Mouse (Mus musculus) MEL (cell line): ENCODE results near the gene Grpel1. TPM values are rescaled to one million over a fixed set of nuclear protein-coding genes. Genes with fewer than 3 reads are reported as not detected.

Source experiments
- DNase-seq: peaks from one replicate; pipeline ENCODE4 v3.0.0; 2011; ENCODE audit warnings: low read depth, low spot score
- H3K27ac ChIP-seq: 2 replicates; pipeline ENCODE4 v1.5.1; 2012; ENCODE audit warnings: low read depth, mild to moderate bottlenecking, control low read depth, low read length, moderate library complexity; ENCODE audit not compliant: control insufficient read depth
- H3K27me3 ChIP-seq, 2 experiments: fragments of 150-350 bp in 1 of 2; sonication (generic) in 1 of 2; 2 replicates each; pipeline ENCODE4 v1.6.1; 2012; ENCODE audit warnings: low read length in 2 of 2, mild to moderate bottlenecking in 2 of 2, improper control_type of control experiment in 1 of 2, moderate library complexity in 1 of 2; ENCODE audit not compliant: insufficient read depth in 2 of 2, control insufficient read depth in 1 of 2
- H3K36me3 ChIP-seq, 2 experiments: 2 replicates each; pipeline ENCODE4 v1.6.1; 2012 to 2014; ENCODE audit warnings: low read length in 2 of 2, improper control_type of control experiment in 1 of 2, inconsistent platforms in 1 of 2, mild to moderate bottlenecking in 1 of 2; ENCODE audit not compliant: insufficient read depth in 2 of 2, control insufficient read depth in 1 of 2
- H3K4me1 ChIP-seq, 2 experiments: fragments of 150-350 bp in 1 of 2; sonication (generic) in 1 of 2; 2 replicates each; pipeline ENCODE4 v1.6.1; 2012; ENCODE audit warnings: low read length in 2 of 2, improper control_type of control experiment in 1 of 2, mild to moderate bottlenecking in 1 of 2; ENCODE audit not compliant: insufficient read depth in 2 of 2, control insufficient read depth in 1 of 2
- H3K4me3 ChIP-seq, 2 experiments: fragments of 150-350 bp in 1 of 2; sonication (generic) in 1 of 2; 2 replicates each; pipeline ENCODE4 v1.5.1; 2012; ENCODE audit warnings: low read depth in 2 of 2, low read length in 2 of 2, mild to moderate bottlenecking in 2 of 2, moderate library complexity in 2 of 2, control low read depth in 1 of 2, improper control_type of control experiment in 1 of 2; ENCODE audit not compliant: control insufficient read depth in 1 of 2, insufficient read depth in 1 of 2
- H3K79me2 ChIP-seq: 2 replicates; pipeline ENCODE4 v1.6.1; 2012; ENCODE audit warnings: mild to moderate bottlenecking, low read length, moderate library complexity; ENCODE audit not compliant: control insufficient read depth, poor library complexity, insufficient read depth
- H3K9ac ChIP-seq: 2 replicates; pipeline ENCODE4 v1.6.1; 2012; ENCODE audit warnings: low read depth, mild to moderate bottlenecking, control low read depth, low read length, moderate library complexity; ENCODE audit not compliant: control insufficient read depth, poor library complexity, severe bottlenecking
- H3K9me3 ChIP-seq: fragments of 150-350 bp; sonication (generic); replicated peaks from 2 replicates; pipeline ENCODE4 v1.6.1; 2012; ENCODE audit warnings: mild to moderate bottlenecking, low read length, improper control_type of control experiment, moderate library complexity; ENCODE audit not compliant: insufficient read depth
- BHLHE40 ChIP-seq: IDR thresholded peaks from 2 replicates; pipeline ENCODE4 v1.6.1; 2012; ENCODE audit warnings: low read depth, mild to moderate bottlenecking, inconsistent platforms, low read length, improper control_type of control experiment, borderline replicate concordance
- CHD2 ChIP-seq: IDR thresholded peaks from 2 replicates; pipeline ENCODE4 v1.6.1; 2011; ENCODE audit warnings: low read length, improper control_type of control experiment
- CTCF ChIP-seq, 3 experiments: IDR thresholded peaks in 2 of 3; conservative IDR thresholded peaks in 1 of 3; 2 replicates each; pipeline ENCODE4 v1.5.1; 2011 to 2012; ENCODE audit warnings: low read length in 3 of 3, low read depth in 2 of 3, mild to moderate bottlenecking in 2 of 3, improper control_type of control experiment in 1 of 3, inconsistent platforms in 1 of 3, mixed read lengths in 1 of 3, moderate library complexity in 1 of 3; ENCODE audit not compliant: control insufficient read depth in 1 of 3, insufficient read depth in 1 of 3, poor library complexity in 1 of 3, severe bottlenecking in 1 of 3
- E2F4 ChIP-seq: IDR thresholded peaks from 2 replicates; pipeline ENCODE4 v1.6.1; 2011; ENCODE audit warnings: low read depth, low read length, improper control_type of control experiment, borderline replicate concordance
- ELF1 ChIP-seq: IDR thresholded peaks from 2 replicates; pipeline ENCODE4 v1.6.1; 2014; ENCODE audit warnings: low read depth, mild to moderate bottlenecking, inconsistent platforms, low read length, improper control_type of control experiment, moderate library complexity
- EP300 ChIP-seq, 2 experiments: IDR thresholded peaks; 2 replicates each; pipeline ENCODE4 v1.6.1; 2011; ENCODE audit warnings: improper control_type of control experiment in 2 of 2, low read length in 2 of 2, low read depth in 1 of 2, mild to moderate bottlenecking in 1 of 2
- ETS1 ChIP-seq: IDR thresholded peaks from 2 replicates; pipeline ENCODE4 v1.6.1; 2012; ENCODE audit warnings: low read depth, mild to moderate bottlenecking, inconsistent platforms, low read length, improper control_type of control experiment, moderate library complexity
- GABPA ChIP-seq: IDR thresholded peaks from 2 replicates; pipeline ENCODE4 v1.6.1; 2012; ENCODE audit warnings: low read depth, mild to moderate bottlenecking, inconsistent platforms, low read length, improper control_type of control experiment, moderate library complexity
- GATA1 ChIP-seq: IDR thresholded peaks from 2 replicates; pipeline ENCODE4 v1.6.1; 2011; ENCODE audit warnings: low read depth, low read length, improper control_type of control experiment
- HCFC1 ChIP-seq: IDR thresholded peaks from 2 replicates; pipeline ENCODE4 v1.6.1; 2012; ENCODE audit warnings: low read depth, mild to moderate bottlenecking, inconsistent platforms, low read length, improper control_type of control experiment, moderate library complexity
- JUND ChIP-seq: IDR thresholded peaks from 2 replicates; pipeline ENCODE4 v1.6.1; 2011; ENCODE audit warnings: low read depth, mild to moderate bottlenecking, improper control_type of control experiment, low read length
- KAT2A ChIP-seq: conservative IDR thresholded peaks from 2 replicates; pipeline ENCODE4 v1.6.1; 2012; ENCODE audit warnings: low read depth, low read length, improper control_type of control experiment, inconsistent platforms
- MAFK ChIP-seq: IDR thresholded peaks from 2 replicates; pipeline ENCODE4 v1.6.1; 2011; ENCODE audit warnings: low read depth, mild to moderate bottlenecking, low read length, improper control_type of control experiment, borderline replicate concordance
- MEF2A ChIP-seq: IDR thresholded peaks from 2 replicates; pipeline ENCODE4 v1.6.1; 2014; ENCODE audit warnings: low read depth, mild to moderate bottlenecking, inconsistent platforms, low read length, improper control_type of control experiment; ENCODE audit not compliant: poor library complexity, insufficient replicate concordance, severe bottlenecking; ENCODE audit errors: extremely low read depth
- MXI1 ChIP-seq: IDR thresholded peaks from 2 replicates; pipeline ENCODE4 v1.6.1; 2011; ENCODE audit warnings: mild to moderate bottlenecking, low read depth, low read length, improper control_type of control experiment
- MYB ChIP-seq: IDR thresholded peaks from 2 replicates; pipeline ENCODE4 v1.6.1; 2011; ENCODE audit warnings: mild to moderate bottlenecking, low read depth, low read length, improper control_type of control experiment
- MYC ChIP-seq: IDR thresholded peaks from 2 replicates; pipeline ENCODE4 v1.6.1; 2011; ENCODE audit warnings: low read depth, mild to moderate bottlenecking, low read length, improper control_type of control experiment, moderate library complexity
- NELFE ChIP-seq: IDR thresholded peaks from 2 replicates; pipeline ENCODE4 v1.6.1; 2011; ENCODE audit warnings: low read depth, low read length, improper control_type of control experiment
- NRF1 ChIP-seq: IDR thresholded peaks from 2 replicates; pipeline ENCODE4 v1.6.1; 2014; ENCODE audit warnings: low read depth, mild to moderate bottlenecking, inconsistent platforms, low read length, improper control_type of control experiment, moderate library complexity; ENCODE audit not compliant: poor library complexity, insufficient read depth, severe bottlenecking
- POLR2A ChIP-seq, 2 experiments: IDR thresholded peaks; 2 replicates each; pipeline ENCODE4 v1.6.1; 2011 to 2012; ENCODE audit warnings: low read length in 2 of 2, mild to moderate bottlenecking in 2 of 2, control low read depth in 1 of 2, improper control_type of control experiment in 1 of 2, low read depth in 1 of 2, moderate library complexity in 1 of 2; ENCODE audit not compliant: control insufficient read depth in 1 of 2, insufficient read depth in 1 of 2, poor library complexity in 1 of 2
- POLR2AphosphoS2 ChIP-seq: IDR thresholded peaks from 2 replicates; pipeline ENCODE4 v1.6.1; 2011; ENCODE audit warnings: low read length, improper control_type of control experiment
- POLR2AphosphoS5 ChIP-seq: IDR thresholded peaks from 2 replicates; pipeline ENCODE4 v1.6.1; 2012; ENCODE audit warnings: low read depth, borderline replicate concordance, mild to moderate bottlenecking, inconsistent platforms, low read length, moderate library complexity, mixed read lengths
- RAD21 ChIP-seq: IDR thresholded peaks from 2 replicates; pipeline ENCODE4 v1.6.1; 2011; ENCODE audit warnings: mild to moderate bottlenecking, low read depth, low read length, improper control_type of control experiment
- RCOR1 ChIP-seq: IDR thresholded peaks from 2 replicates; pipeline ENCODE4 v1.6.1; 2012; ENCODE audit warnings: low read depth, mild to moderate bottlenecking, inconsistent platforms, low read length, improper control_type of control experiment
- SIN3A ChIP-seq: IDR thresholded peaks from 2 replicates; pipeline ENCODE4 v1.6.1; 2012; ENCODE audit warnings: low read length, improper control_type of control experiment, inconsistent platforms
- SMC3 ChIP-seq: IDR thresholded peaks from 2 replicates; pipeline ENCODE4 v1.6.1; 2011; ENCODE audit warnings: low read depth, low read length, improper control_type of control experiment
- TAL1 ChIP-seq: IDR thresholded peaks from 2 replicates; pipeline ENCODE4 v1.6.1; 2012; ENCODE audit warnings: mild to moderate bottlenecking, inconsistent platforms, low read length, moderate library complexity, mixed read lengths
- TBP ChIP-seq: IDR thresholded peaks from 2 replicates; pipeline ENCODE4 v1.8.0; 2011; ENCODE audit warnings: low read depth, low read length, improper control_type of control experiment
- TCF12 ChIP-seq: IDR thresholded peaks from 2 replicates; pipeline ENCODE4 v1.6.1; 2014; ENCODE audit warnings: low read depth, mild to moderate bottlenecking, inconsistent platforms, low read length, improper control_type of control experiment, moderate library complexity
- UBTF ChIP-seq: IDR thresholded peaks from 2 replicates; pipeline ENCODE4 v1.6.1; 2012; ENCODE audit warnings: low read depth, mild to moderate bottlenecking, inconsistent platforms, low read length, improper control_type of control experiment, moderate library complexity, borderline replicate concordance; ENCODE audit not compliant: insufficient read depth
- USF1 ChIP-seq: IDR thresholded peaks from 2 replicates; pipeline ENCODE4 v1.6.1; 2014; ENCODE audit warnings: low read depth, mild to moderate bottlenecking, inconsistent platforms, low read length, improper control_type of control experiment, moderate library complexity
- USF2 ChIP-seq, 2 experiments: IDR thresholded peaks; 2 replicates each; pipeline ENCODE4 v1.6.1; 2011 to 2012; ENCODE audit warnings: improper control_type of control experiment in 2 of 2, low read length in 2 of 2, borderline replicate concordance in 1 of 2, inconsistent platforms in 1 of 2, low read depth in 1 of 2, mild to moderate bottlenecking in 1 of 2; ENCODE audit not compliant: insufficient read depth in 1 of 2
- ZKSCAN1 ChIP-seq: IDR thresholded peaks from 2 replicates; pipeline ENCODE4 v1.6.1; 2012; ENCODE audit warnings: low read depth, mild to moderate bottlenecking, inconsistent platforms, low read length, improper control_type of control experiment, moderate library complexity
- ZMIZ1 ChIP-seq: IDR thresholded peaks from 2 replicates; pipeline ENCODE4 v1.6.1; 2012; ENCODE audit warnings: low read depth, mild to moderate bottlenecking, inconsistent platforms, low read length, improper control_type of control experiment, moderate library complexity
- ZNF384 ChIP-seq: IDR thresholded peaks from 2 replicates; pipeline ENCODE4 v1.6.1; 2012; ENCODE audit warnings: low read depth, mild to moderate bottlenecking, inconsistent platforms, low read length, improper control_type of control experiment
- polyA plus RNA-seq, 2 experiments: library from polyadenylated mRNA; stranded (reverse) in 1 of 2; unstranded in 1 of 2; fragments of >175 nt in 1 of 2; fragments of >200 nt in 1 of 2; gene quantifications; 2 replicates each; pipeline versions ENCODE4 v1.2.1 to v1.2.4; 2012; ENCODE audit warnings: low replicate concordance in 2 of 2, low read depth in 1 of 2; ENCODE audit not compliant: insufficient read length in 2 of 2, insufficient read depth in 1 of 2, missing spikeins in 1 of 2
- total RNA-seq: library from RNA; depleted of rRNA; stranded (reverse); fragments of 300-350 nt; gene quantifications from 2 replicates; pipeline ENCODE4 v1.2.3, GENCODE M21; 2012

Grpel1 gene
- total and polyA plus RNA-seq, 3 experiments: 41.1 to 87.4 (median 75.7) TPM

DNA sequence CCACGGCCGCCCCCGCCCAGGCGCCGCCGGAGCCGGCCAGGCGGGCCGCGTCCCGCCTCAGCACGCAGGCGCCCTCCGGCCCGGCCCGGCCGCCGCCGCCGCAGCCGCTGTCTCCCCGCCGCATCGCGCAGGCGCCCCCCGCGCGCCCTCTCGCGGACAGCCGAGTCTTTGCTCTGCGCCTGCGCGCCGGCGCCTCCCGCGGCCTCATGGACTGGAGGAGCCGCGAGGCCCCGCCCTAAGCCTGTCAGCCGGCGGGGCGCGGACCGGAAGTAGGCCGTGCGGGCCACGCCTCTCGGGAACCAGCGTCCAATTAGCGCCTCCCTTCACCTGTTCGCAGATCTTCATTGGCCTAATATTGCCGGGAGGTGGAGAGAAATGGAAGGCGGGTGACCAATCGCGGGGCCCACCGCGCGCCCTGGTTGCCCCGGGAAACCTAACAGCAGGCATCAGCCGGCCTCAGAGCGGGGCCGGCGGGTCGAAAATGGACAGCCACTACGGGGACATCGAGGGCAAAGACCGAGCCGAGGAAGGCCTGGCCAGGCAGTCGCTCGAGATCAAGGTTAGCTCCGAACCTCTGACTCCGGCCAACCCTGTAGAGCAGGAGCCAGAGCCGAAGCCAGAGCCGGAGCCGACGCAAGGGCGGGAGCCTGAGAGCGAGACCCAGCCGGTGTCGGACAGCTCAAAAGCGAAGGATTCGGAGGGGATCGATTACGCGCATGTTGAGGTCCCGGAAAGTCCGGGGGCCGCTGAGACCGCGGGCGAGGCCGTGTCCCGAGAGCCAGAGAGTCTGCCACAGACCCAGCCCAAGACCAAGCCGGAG is 19.6 kb downstream of the Grpel1 start, which contains the start of the genes Tada2b and Ccdc96:
Gene Tada2b (minus strand): TSS at position 115 of the 820 bp plus-strand sequence.
Gene Ccdc96 (plus strand): TSS at position 418 of the 820 bp plus-strand sequence.
- DNase-seq: peak; percentile 100
- peak within 1 kb of the TSS; percentile 64 to 98 for H3K4me3 ChIP-seq
- no peak within 1 kb of the TSS for H3K27ac ChIP-seq
- peaks cover 45% of the 10 kb centered on the region for H3K79me2 ChIP-seq
- peaks cover 14 to 30% of the 10 kb centered on the region in 2 experiments for H3K4me1 ChIP-seq
- peaks cover 0 to 23% of the 10 kb centered on the region in 2 experiments; a peak in 3 of 4 replicates for H3K36me3 ChIP-seq
- H3K27me3 ChIP-seq: no peaks in the 10 kb centered on the region
- H3K9me3 ChIP-seq: no peaks in the 10 kb centered on the region
- peak within 1 kb of the TSS; percentile 69 for H3K9ac ChIP-seq
- TF ChIP-seq MXI1 (peak; percentile 92), HCFC1 (peak; percentile 79), ETS1 (no peak), POLR2AphosphoS5 (no peak), ELF1 (peak; percentile 96), NELFE (peak; percentile 71), MYB (no peak), TAL1 (no peak), TBP (0 out of 2 replicates have a peak, but pooled peaks have one; percentile 26), ZNF384 (no peak), BHLHE40 (no peak), TCF12 (no peak), EP300 (IDR thresholded peaks at IDR 0.05; ENCODE audit: low read depth in 1 of 2, low read length in 2 of 2) (no peak), RAD21 (no peak; the same call in 1 of the 2 replicates), JUND (no peak), ZMIZ1 (no peak), SIN3A (peak; percentile 98), GABPA (no peak), POLR2A (IDR thresholded peaks at IDR 0.05; ENCODE audit: control insufficient read depth in 1 of 2, insufficient read depth in 1 of 2, low read depth in 1 of 2, low read length in 2 of 2, poor library complexity in 1 of 2) (peak in 1 of 2 experiments; percentile 51; a peak in 1 of 4 replicates), USF2 (IDR thresholded peaks at IDR 0.05; ENCODE audit: borderline replicate concordance in 1 of 2, insufficient read depth in 1 of 2, low read depth in 1 of 2, low read length in 2 of 2) (no peak), MYC (peak; percentile 40; the same call in 1 of the 2 replicates), E2F4 (no peak), MEF2A (no peak), ZKSCAN1 (no peak), KAT2A (no peak; the same call in 1 of the 2 replicates), POLR2AphosphoS2 (no peak), NRF1 (peak; percentile 92), RCOR1 (no peak), MAFK (no peak), GATA1 (no peak), UBTF (peak; percentile 28; the same call in 1 of the 2 replicates), SMC3 (no peak), CHD2 (no peak), USF1 (peak; percentile 53), CTCF (IDR thresholded peaks at IDR 0.05 in 2 of 3, conservative IDR thresholded peaks at IDR 0.05 in 1 of 3; ENCODE audit: control insufficient read depth in 1 of 3, insufficient read depth in 1 of 3, low read depth in 2 of 3, low read length in 3 of 3, poor library complexity in 1 of 3, severe bottlenecking in 1 of 3) (peak in 2 of 3 experiments; percentile 69 to 89; a peak in 4 of 6 replicates)
